Mouse (Mus musculus) left cerebral cortex, adult 18-20 months (tissue): ENCODE data around the gene A430033K04Rik. TPM values are rescaled to one million over a fixed set of nuclear protein-coding genes. Genes with fewer than 3 reads are reported as not detected.
A peak's percentile ranks its signal among the peaks of the same experiment; 100 is the strongest.

Source experiments
- DNase-seq, 2 experiments: peaks; one replicate each; pipeline ENCODE4 v3.0.0; 2021 to 2022; ENCODE audit warnings: low spot score in 2 of 2, mixed read lengths in 1 of 2
- long read RNA-seq, 2 experiments: library from polyadenylated mRNA; stranded (forward); transcript quantifications; one replicate each; pipeline ENCODE4 v2.0.0; 2021
- total RNA-seq, 2 experiments: library from RNA; stranded (reverse); gene quantifications; 2 replicates each; pipeline ENCODE4 v1.2.3; 2021

Gene A430033K04Rik
- total RNA-seq: 10 to 100 TPM; 15.9 to 16.7 TPM
- long read RNA-seq, experiment 1, transcript A430033K04Rik-202 (4 exons, 3,038 nt): major isoform, 13 of 16 reads
- long read RNA-seq, experiment 1, partial matches to known transcripts: 3 of 16 reads
- long read RNA-seq, experiment 1, other reads (novel, unspliced or antisense): 0 of 16 reads
- long read RNA-seq, experiment 2, partial matches to known transcripts: 1 of 5 reads
- long read RNA-seq, experiment 2, other reads (novel, unspliced or antisense): 1 of 5 reads

GRCm38 (mm10) chr5:138622645-138623477 is at the start of gene A430033K04Rik:
Gene A430033K04Rik, plus strand, starts transcription at chr5:138622859.
- peak; percentile 88 to 93 for DNase-seq

GRCm38 (mm10) chr5:138587396-138587795 is 35.3 kb upstream of the A430033K04Rik start:
- no peak for DNase-seq

- no peak for DNase-seq
Measured at GRCm38 (mm10) chr5:138618353-138618752, 4.3 kb upstream of the A430033K04Rik start.

GRCm38 (mm10) chr5:138619211-138620128 is 3.2 kb upstream of the A430033K04Rik start, which contains the start of gene Zfp68:
Gene Zfp68, minus strand, starts transcription at chr5:138619761.
- peak; percentile 89 to 93 for DNase-seq

GRCm38 (mm10) chr5:138620836-138621235 is 1.8 kb upstream of the A430033K04Rik start:
- DNase-seq: no peak

- DNase-seq: no peak
Measured at GRCm38 (mm10) chr5:138623478-138623875, 818 bp downstream of the A430033K04Rik start.

GRCm38 (mm10) chr5:138636486-138636885 is 13.8 kb downstream of the A430033K04Rik start:
- DNase-seq: no peak

- DNase-seq: no peak
Measured at GRCm38 (mm10) chr5:138641081-138641480, 18.4 kb downstream of the A430033K04Rik start.

- no peak for DNase-seq
Measured at GRCm38 (mm10) chr5:138641761-138642160, 19.1 kb downstream of the A430033K04Rik start.

GRCm38 (mm10) chr5:138652911-138653310 is 30.3 kb downstream of the A430033K04Rik start:
- DNase-seq: no peak

GRCm38 (mm10) chr5:138656477-138657156 is 34.0 kb downstream of the A430033K04Rik start:
- peak; percentile 58 to 59 for DNase-seq

GRCm38 (mm10) chr5:138657407-138657806 is 34.7 kb downstream of the A430033K04Rik start:
- no peak for DNase-seq

GRCm38 (mm10) chr5:138657854-138658253 is 35.2 kb downstream of the A430033K04Rik start:
- DNase-seq: peak; percentile 29 to 45

GRCm38 (mm10) chr5:138658922-138659321 is 36.3 kb downstream of the A430033K04Rik start:
- DNase-seq: peak; percentile 40 to 53

- DNase-seq: no peak
Measured at GRCm38 (mm10) chr5:138683023-138683766, 60.5 kb downstream of the A430033K04Rik start.

GRCm38 (mm10) chr5:138683821-138684220 is 61.2 kb downstream of the A430033K04Rik start:
- DNase-seq: no peak

- no peak for DNase-seq
Measured at GRCm38 (mm10) chr5:138687453-138687852, 64.8 kb downstream of the A430033K04Rik start.

GRCm38 (mm10) chr5:138689254-138689653 is 66.6 kb downstream of the A430033K04Rik start:
- DNase-seq: no peak

- no peak for DNase-seq
Measured at GRCm38 (mm10) chr5:138692936-138693570, 70.4 kb downstream of the A430033K04Rik start.
